Mouse (Mus musculus) CH12.LX (cell line): Measurements from ENCODE around the gene Amh.

Experiments used
- BHLHE40 ChIP-seq: IDR thresholded peaks from 2 replicates; pipeline ENCODE4 v1.6.1; 2011; ENCODE audit warnings: mild to moderate bottlenecking, low read depth, low read length, improper control_type of control experiment
- CTCF ChIP-seq, 2 experiments: IDR thresholded peaks in 1 of 2; conservative IDR thresholded peaks in 1 of 2; 2 replicates each; pipeline ENCODE4 v1.5.1; 2011 to 2012; ENCODE audit warnings: low read depth in 2 of 2, low read length in 2 of 2, improper control_type of control experiment in 1 of 2, inconsistent platforms in 1 of 2, mild to moderate bottlenecking in 1 of 2, moderate library complexity in 1 of 2
- ETS1 ChIP-seq: conservative IDR thresholded peaks from 2 replicates; pipeline ENCODE4 v1.6.1; 2012; ENCODE audit warnings: low read depth, mild to moderate bottlenecking, inconsistent platforms, low read length, improper control_type of control experiment, moderate library complexity
- HCFC1 ChIP-seq: IDR thresholded peaks from 2 replicates; pipeline ENCODE4 v1.6.1; 2012; ENCODE audit warnings: low read depth, mild to moderate bottlenecking, inconsistent platforms, low read length, improper control_type of control experiment
- SIN3A ChIP-seq: IDR thresholded peaks from 2 replicates; pipeline ENCODE4 v1.6.1; 2012; ENCODE audit warnings: low read length, improper control_type of control experiment, inconsistent platforms
- USF1 ChIP-seq: IDR thresholded peaks from 2 replicates; pipeline ENCODE4 v1.6.1; 2014; ENCODE audit warnings: low read depth, mild to moderate bottlenecking, inconsistent platforms, low read length, improper control_type of control experiment
- ZNF384 ChIP-seq: IDR thresholded peaks from 2 replicates; pipeline ENCODE4 v1.6.1; 2012; ENCODE audit warnings: low read depth, low read length, improper control_type of control experiment, inconsistent platforms

GRCm38 (mm10) chr10:80797186-80798149 is 7.6 kb upstream of the Amh start:
- TF ChIP-seq CTCF (conservative IDR thresholded peaks at IDR 0.05 in 1 of 2, IDR thresholded peaks at IDR 0.05 in 1 of 2; ENCODE audit: low read depth in 2 of 2, low read length in 2 of 2) = no peak
- TF ChIP-seq ZNF384 = no peak
- TF ChIP-seq BHLHE40 = 0 out of 2 replicates have a peak, but pooled peaks have one; percentile 17
- TF ChIP-seq HCFC1 = peak; percentile 65
- no peak for TF ChIP-seq ETS1
- TF ChIP-seq SIN3A = no peak; the same call in 1 of the 2 replicates
- no peak for TF ChIP-seq USF1
